Mouse (Mus musculus) stomach, embryonic 16.5 days (tissue): ENCODE data around the gene Chadl. TPM values are rescaled to one million over a fixed set of nuclear protein-coding genes. Genes with fewer than 3 reads are reported as not detected.
A peak's percentile ranks its signal among the peaks of the same experiment; 100 is the strongest.
"Not testable (repeated sequence)": the region's sequence is repeated elsewhere in the genome, so short reads cannot be mapped to it uniquely, and the experiment has no call there.

ENCODE experiments used
- ATAC-seq: fragments of 200-750 bp; cut with Nextera tagmentation; 2 replicates; pipeline ENCODE4 v1.8.0; 2017; ENCODE audit warnings: moderate number of reproducible peaks, moderate TSS enrichment; ENCODE audit not compliant: insufficient read depth, low FRiP score
- H3K27ac ChIP-seq: fragments of 300-500 bp; sonication (generic); 2 replicates; pipeline ENCODE4 v1.5.1; 2014; ENCODE audit warnings: low read length
- H3K27me3 ChIP-seq: fragments of 300-500 bp; sonication (generic); 2 replicates; pipeline ENCODE4 v1.6.1; 2014; ENCODE audit warnings: low read length, control low read depth, mixed read lengths; ENCODE audit not compliant: control insufficient read depth, insufficient read depth
- H3K36me3 ChIP-seq: fragments of 300-500 bp; sonication (generic); 2 replicates; pipeline ENCODE4 v1.6.1; 2014; ENCODE audit warnings: low read length; ENCODE audit not compliant: control insufficient read depth, insufficient read depth
- H3K4me1 ChIP-seq: fragments of 300-500 bp; sonication (generic); 2 replicates; pipeline ENCODE4 v1.6.1; 2014; ENCODE audit warnings: low read length, control low read depth, mixed read lengths; ENCODE audit not compliant: control insufficient read depth, insufficient read depth
- H3K4me2 ChIP-seq: fragments of 300-500 bp; sonication (generic); 2 replicates; pipeline ENCODE4 v1.6.1; 2014; ENCODE audit warnings: low read depth, low read length, mixed read lengths
- H3K4me3 ChIP-seq: fragments of 300-500 bp; sonication (generic); replicated peaks from 2 replicates; pipeline ENCODE4 v1.5.1; 2014; ENCODE audit warnings: mild to moderate bottlenecking, low read length
- H3K9ac ChIP-seq: fragments of 300-500 bp; sonication (generic); 2 replicates; pipeline ENCODE4 v1.6.1; 2014; ENCODE audit warnings: low read length
- H3K9me3 ChIP-seq: fragments of 300-500 bp; sonication (generic); replicated peaks from 2 replicates; pipeline ENCODE4 v1.6.1; 2016; ENCODE audit warnings: low read length, control low read depth; ENCODE audit not compliant: control insufficient read depth
- WGBS: fragments of 180-500 bp; shearing (Covaris S2); extraction: QIAGEN DNeasy Blood & Tissue Kit; methylation state at CpG from one replicate; pipeline ENCODE4 v1.1.7; 2014; 5-methylcytosine and 5-hydroxymethylcytosine counted together
- polyA plus RNA-seq: library from polyadenylated mRNA; unstranded; fragments of >200 nt; fragmentation: Nextera tagmentation; extraction: Ambion mirVana; gene quantifications from 2 replicates; pipeline ENCODE4 v1.2.1, GENCODE M21; 2015

Chadl gene
- 2.2 and 2.7 TPM in 2 replicates for polyA plus RNA-seq

DNA sequence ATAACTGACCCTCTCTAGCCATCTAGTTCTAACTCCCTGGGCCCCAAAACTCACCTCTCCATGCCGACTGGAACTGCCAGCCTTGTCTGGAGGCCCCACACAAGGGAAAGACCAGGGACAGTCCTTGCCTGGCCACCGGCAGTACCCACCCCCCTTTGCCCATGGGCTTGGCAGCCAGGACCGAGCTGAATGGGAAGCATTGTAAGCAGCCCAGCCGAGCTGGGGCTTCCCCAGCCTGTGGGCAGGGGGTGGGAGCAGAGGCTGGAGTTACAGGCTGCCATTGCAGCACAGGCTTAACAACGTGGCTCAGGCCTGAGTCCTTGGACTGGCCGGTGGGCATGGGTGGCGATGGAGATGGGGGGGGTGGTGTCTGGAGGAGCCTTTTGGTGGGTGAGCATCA, at the start of gene Chadl:
Gene Chadl (minus strand): TSS at position 113 of the 400 bp plus-strand sequence.
- ATAC-seq: no peak
- Histone ChIP-seq H3K4me1 (peaks cover 6% of the 10 kb centered on the region; the same call in 1 of the 2 replicates), H3K36me3 (no peaks in the 10 kb centered on the region), H3K27ac (no peak within 1 kb of the TSS), H3K9ac (no peak within 1 kb of the TSS), H3K4me3 (no peak within 1 kb of the TSS), H3K4me2 (no peak within 1 kb of the TSS), H3K27me3 (peaks cover 17% of the 10 kb centered on the region), H3K9me3 (no peaks in the 10 kb centered on the region)
- WGBS: 58% methylated on average over 7 of the region's 7 CpGs

DNA sequence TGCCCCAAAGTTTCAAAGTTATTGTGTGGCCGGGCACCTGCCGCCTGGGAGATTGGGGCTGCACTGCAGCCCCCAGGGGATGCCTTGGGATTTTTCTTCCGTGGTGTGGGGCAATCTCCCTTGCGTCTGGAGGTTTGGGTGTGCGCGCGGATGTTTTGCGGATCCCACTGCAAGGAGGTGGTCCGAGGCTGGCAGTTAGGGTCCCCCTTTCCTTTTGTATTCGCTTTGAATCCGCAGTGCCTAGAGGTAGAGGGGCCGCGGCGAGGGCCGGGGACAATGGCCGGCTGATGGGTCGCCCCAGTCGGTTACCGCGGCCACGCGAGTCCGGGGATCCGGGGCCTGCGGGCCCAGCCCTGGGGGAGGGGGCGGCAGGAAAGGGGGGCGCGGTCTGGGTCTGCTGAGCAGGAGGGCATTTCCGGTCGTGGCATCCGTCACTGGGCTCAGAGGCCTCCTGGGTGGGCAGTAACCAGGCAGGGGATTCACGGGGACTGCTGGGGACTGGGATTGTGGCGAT, 48.6 kb upstream of the Chadl start:
- Histone ChIP-seq H3K9ac (peak overlapping the region; percentile 88), H3K4me2 (peak overlapping the region; percentile 86), H3K9me3 (no peaks in the 10 kb centered on the region), H3K27me3 (no peaks in the 10 kb centered on the region), H3K4me3 (peak overlapping the region; percentile 85), H3K36me3 (no peaks in the 10 kb centered on the region), H3K27ac (peak overlapping the region; percentile 92), H3K4me1 (peaks cover 7% of the 10 kb centered on the region)
- under 1% methylated on average over 33 of the region's 33 CpGs for whole genome bisulfite sequencing
- peak; percentile 74; the same call in 1 of the 2 replicates for ATAC-seq

DNA sequence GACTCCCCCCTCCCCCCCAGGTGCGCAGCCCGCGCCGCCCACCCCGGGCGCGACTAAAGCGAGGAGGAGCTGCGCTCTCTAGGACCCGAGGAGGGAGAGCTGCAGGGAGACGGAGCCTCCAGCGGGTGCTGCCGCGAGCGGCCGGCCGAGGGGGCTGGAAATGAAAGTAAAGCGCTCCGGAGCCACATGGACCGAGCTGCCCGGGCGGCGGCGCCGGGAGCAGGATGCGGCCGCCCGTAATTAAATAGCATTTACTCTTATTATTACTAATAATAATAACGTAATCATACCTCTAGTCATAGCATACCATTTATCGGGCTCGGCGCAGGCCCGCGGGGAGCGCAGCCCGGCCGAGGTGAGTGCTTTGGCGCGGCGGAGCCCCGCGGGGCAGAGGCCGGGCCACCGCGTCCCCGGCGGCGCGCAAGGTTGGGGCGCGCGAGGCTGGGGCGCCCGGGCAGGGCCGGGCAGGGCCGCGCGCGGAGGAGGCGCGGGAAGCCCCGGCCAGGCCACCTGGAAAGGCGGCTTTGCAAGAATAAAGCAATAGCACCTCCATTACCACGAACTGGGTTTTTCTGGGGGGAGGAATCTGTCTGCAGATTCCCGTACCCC, 48.0 kb upstream of the Chadl start, which contains the start of the genes Zc3h7b and Rangap1:
Gene Zc3h7b (plus strand): TSS at position 66 of the 609 bp plus-strand sequence.
Gene Rangap1 (minus strand): TSS at position 539 of the 609 bp plus-strand sequence.
- Histone ChIP-seq H3K27ac (peak within 1 kb of the TSS; percentile 92), H3K27me3 (no peaks in the 10 kb centered on the region), H3K4me1 (peaks cover 7% of the 10 kb centered on the region), H3K9ac (peak within 1 kb of the TSS; percentile 88), H3K36me3 (no peaks in the 10 kb centered on the region), H3K4me3 (peak within 1 kb of the TSS; percentile 85), H3K9me3 (no peaks in the 10 kb centered on the region), H3K4me2 (peak within 1 kb of the TSS; percentile 86)
- under 1% methylated on average over 65 of the region's 65 CpGs for WGBS
- ATAC-seq: peak; percentile 90

DNA sequence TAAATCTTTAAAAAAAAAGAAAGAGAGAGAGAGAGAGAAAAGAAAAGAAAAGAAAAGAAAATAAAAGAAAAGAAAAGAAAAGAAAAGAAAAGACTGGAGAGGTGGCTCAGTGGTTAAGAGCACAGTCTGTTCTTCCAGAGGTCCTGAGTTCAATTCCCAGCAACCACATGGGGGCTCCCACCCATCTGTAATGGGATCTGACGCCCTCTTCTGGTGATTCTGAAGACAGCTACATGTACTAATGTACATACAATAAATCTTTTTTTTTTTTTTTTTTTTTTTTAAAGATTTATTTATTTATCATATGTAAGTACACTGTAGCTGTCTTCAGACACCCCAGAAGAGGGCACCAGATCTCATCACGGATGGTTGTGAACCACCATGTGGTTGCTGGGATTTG, 45.3 kb upstream of the Chadl start:
- H3K4me3 ChIP-seq, H3K9me3 ChIP-seq, H3K4me1 ChIP-seq, ATAC-seq, H3K27ac ChIP-seq, H3K4me2 ChIP-seq, H3K27me3 ChIP-seq, H3K36me3 ChIP-seq, H3K9ac ChIP-seq: not testable (repeated sequence)
- WGBS: 14% methylated on average over 1 of the region's 2 CpGs

DNA sequence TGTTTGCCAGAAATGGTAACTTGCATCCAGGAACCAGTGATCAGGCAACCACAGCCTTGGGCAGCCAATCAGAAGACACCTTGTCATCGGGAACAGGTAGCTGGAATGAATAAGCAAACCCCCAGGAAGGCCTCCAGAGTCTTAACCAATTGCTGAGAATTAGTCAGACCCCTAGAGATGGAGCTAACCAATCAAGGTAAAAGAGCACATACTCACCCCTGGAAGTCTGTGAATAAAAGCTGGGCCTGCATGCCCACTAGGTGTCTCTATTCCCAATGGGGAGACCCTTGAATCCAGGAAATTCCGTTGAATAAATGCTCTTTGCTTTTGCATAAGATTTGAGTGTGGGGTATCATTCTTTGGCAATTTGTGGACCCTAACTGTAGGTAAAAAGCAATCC, 42.8 kb upstream of the Chadl start:
- no peak overlapping the region for H3K27ac ChIP-seq
- no peaks in the 10 kb centered on the region for H3K27me3 ChIP-seq
- no peaks in the 10 kb centered on the region for H3K4me1 ChIP-seq
- no peak overlapping the region for H3K4me2 ChIP-seq
- ATAC-seq: no peak
- no peak overlapping the region for H3K9ac ChIP-seq
- no peak overlapping the region for H3K4me3 ChIP-seq
- WGBS: 7% methylated on average over 2 of the region's 2 CpGs
- H3K36me3 ChIP-seq: no peaks in the 10 kb centered on the region
- H3K9me3 ChIP-seq: no peaks in the 10 kb centered on the region

DNA sequence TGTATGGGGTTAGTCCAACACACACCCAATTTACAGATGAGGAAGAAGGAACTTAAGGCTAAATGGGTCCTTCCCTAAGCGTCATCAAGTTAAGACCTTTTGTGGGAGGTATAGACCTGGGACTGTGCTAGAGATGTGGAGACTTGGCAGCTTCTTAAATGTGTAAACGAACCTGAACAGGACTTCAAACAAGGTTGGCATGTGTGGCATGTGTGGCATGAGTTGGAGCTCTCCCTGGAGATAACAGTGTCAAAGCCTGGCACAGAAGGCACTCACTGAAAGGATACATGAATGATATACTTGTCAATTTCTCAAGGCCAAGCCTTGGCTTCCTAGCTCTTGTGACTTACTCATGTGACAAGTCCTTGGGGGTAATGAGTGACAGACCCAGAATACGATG, 42.2 kb upstream of the Chadl start:
- Histone ChIP-seq H3K4me1 (no peaks in the 10 kb centered on the region), H3K27ac (no peak overlapping the region), H3K9me3 (no peaks in the 10 kb centered on the region), H3K4me3 (no peak overlapping the region), H3K9ac (no peak overlapping the region), H3K27me3 (no peaks in the 10 kb centered on the region), H3K4me2 (no peak overlapping the region), H3K36me3 (no peaks in the 10 kb centered on the region)
- no peak for ATAC-seq
- WGBS: 66% methylated on average over 3 of the region's 3 CpGs

DNA sequence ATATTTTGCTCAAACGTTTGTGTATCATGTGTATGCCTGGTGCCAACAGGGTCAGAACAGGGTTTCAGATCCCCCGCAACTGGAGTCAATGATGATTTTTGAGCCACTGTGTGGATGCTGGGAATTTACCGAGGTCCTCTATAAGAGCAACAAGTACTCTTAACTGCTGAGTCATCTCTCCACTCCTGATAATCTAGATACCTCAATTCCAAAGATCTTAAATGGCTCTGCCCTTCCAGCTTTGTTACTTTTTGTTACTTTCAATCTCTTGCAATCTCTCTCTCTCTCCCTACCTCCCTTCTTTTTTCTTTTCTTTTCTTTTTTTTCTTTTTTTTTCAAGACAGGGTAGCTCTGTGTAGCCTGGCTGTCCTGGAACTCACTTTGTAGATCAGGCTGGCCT, 38.0 kb upstream of the Chadl start:
- Histone ChIP-seq H3K9me3 (no peaks in the 10 kb centered on the region), H3K4me2 (no peak overlapping the region), H3K27ac (no peak overlapping the region), H3K27me3 (no peaks in the 10 kb centered on the region), H3K4me3 (no peak overlapping the region), H3K4me1 (no peaks in the 10 kb centered on the region), H3K36me3 (no peaks in the 10 kb centered on the region), H3K9ac (no peak overlapping the region)
- no peak for ATAC-seq
- WGBS: 55% methylated on average over 3 of the region's 3 CpGs

DNA sequence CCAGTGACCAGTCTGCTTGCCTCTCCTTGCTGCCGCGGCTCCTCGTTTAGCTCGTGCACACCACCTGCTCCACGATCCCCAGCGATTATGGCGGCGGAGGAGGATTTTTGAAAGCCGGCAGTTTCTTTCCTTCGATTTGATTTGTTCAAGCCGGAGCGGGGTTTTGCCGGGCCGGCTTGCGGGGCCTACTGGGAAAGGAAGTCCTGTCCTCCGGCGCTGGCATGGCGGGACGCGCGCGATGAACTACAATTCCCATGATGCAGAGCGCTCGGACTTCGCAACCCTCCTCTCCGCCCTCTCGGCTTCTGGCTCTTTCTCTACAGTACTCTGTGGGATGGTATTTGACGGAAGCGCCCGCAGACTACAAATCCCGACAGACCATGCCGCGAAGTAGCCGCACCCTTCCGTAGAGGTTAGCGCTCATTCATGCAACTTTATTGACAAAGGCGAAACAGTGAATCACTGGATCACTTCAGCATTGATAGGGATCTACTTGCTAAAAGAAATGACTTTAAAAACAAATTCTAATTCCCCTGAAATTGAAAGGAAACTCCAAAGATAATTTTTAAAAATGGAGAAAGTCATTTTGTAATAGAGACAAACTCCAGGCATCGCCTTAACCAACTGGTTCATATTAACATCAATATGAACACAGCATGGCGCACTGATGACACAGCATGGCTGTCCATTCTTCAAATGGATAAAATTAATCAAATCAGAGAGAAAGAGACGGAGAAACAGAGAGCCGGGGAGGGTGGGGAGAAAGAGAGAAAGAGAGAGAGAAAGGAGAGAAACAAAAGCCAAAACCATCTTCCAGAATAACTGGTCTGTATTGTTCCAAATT, 32.9 kb upstream of the Chadl start:
- H3K27ac ChIP-seq: peak overlapping the region; percentile 30; the same call in 1 of the 2 replicates
- peak overlapping the region; percentile 63 for H3K4me2 ChIP-seq
- H3K9me3 ChIP-seq: no peaks in the 10 kb centered on the region
- ATAC-seq: peak; percentile 99
- peak overlapping the region; percentile 61 for H3K4me3 ChIP-seq
- 4% methylated on average over 41 of the region's 41 CpGs for WGBS
- H3K9ac ChIP-seq: peak overlapping the region; percentile 74
- H3K27me3 ChIP-seq: no peaks in the 10 kb centered on the region
- H3K4me1 ChIP-seq: peaks cover 8% of the 10 kb centered on the region
- no peaks in the 10 kb centered on the region for H3K36me3 ChIP-seq
